Mouse (Mus musculus) mesoderm, embryonic 11.5 days (tissue): ENCODE measurements around the gene Pou6f1.
"Not testable (repeated sequence)": the region's sequence is repeated elsewhere in the genome, so short reads cannot be mapped to it uniquely, and the experiment has no call there.

ENCODE experiments used
- DNase-seq: peaks from one replicate; pipeline ENCODE4 v3.0.0-alpha.2; 2012; ENCODE audit warnings: low read depth, low spot score

Pou6f1 gene

GRCm38 (mm10) chr15:100576810-100577209, 23.0 kb downstream of the Pou6f1 start:
- no peak for DNase-seq

- DNase-seq = no peak
Observed at GRCm38 (mm10) chr15:100576392-100576791, 23.4 kb downstream of the Pou6f1 start.

GRCm38 (mm10) chr15:100575366-100575765, 24.4 kb downstream of the Pou6f1 start:
- DNase-seq = no peak

- DNase-seq = no peak
Observed at GRCm38 (mm10) chr15:100574378-100574777, 25.4 kb downstream of the Pou6f1 start.

- DNase-seq = no peak
Observed at GRCm38 (mm10) chr15:100573946-100574345, 25.8 kb downstream of the Pou6f1 start.

GRCm38 (mm10) chr15:100569239-100569638, 30.5 kb downstream of the Pou6f1 start:
- DNase-seq = no peak

- no peak for DNase-seq
Observed at GRCm38 (mm10) chr15:100566531-100566930, 33.3 kb downstream of the Pou6f1 start.

GRCm38 (mm10) chr15:100557705-100558433, 41.9 kb downstream of the Pou6f1 start:
- no peak for DNase-seq

GRCm38 (mm10) chr15:100556378-100556777, 43.4 kb downstream of the Pou6f1 start:
- DNase-seq = no peak

- DNase-seq = no peak
Observed at GRCm38 (mm10) chr15:100555965-100556364, 43.8 kb downstream of the Pou6f1 start.

- peak; percentile 98 for DNase-seq
Observed at GRCm38 (mm10) chr15:100551326-100552307, 48.2 kb downstream of the Pou6f1 start, which contains the start of gene Tfcp2. Gene Tfcp2 (minus strand): TSS chr15:100552008.

- no peak for DNase-seq
Observed at GRCm38 (mm10) chr15:100550280-100550679, 49.5 kb downstream of the Pou6f1 start.

- DNase-seq = not testable (repeated sequence)
Observed at GRCm38 (mm10) chr15:100543651-100544030, 56.1 kb downstream of the Pou6f1 start.

- not testable (repeated sequence) for DNase-seq
Observed at GRCm38 (mm10) chr15:100542876-100543650, 56.7 kb downstream of the Pou6f1 start.

- no peak for DNase-seq
Observed at GRCm38 (mm10) chr15:100541426-100541825, 58.4 kb downstream of the Pou6f1 start.

- DNase-seq = not testable (repeated sequence)
Observed at GRCm38 (mm10) chr15:100541001-100541400, 58.8 kb downstream of the Pou6f1 start.

GRCm38 (mm10) chr15:100539411-100539810, 60.4 kb downstream of the Pou6f1 start:
- no peak for DNase-seq

GRCm38 (mm10) chr15:100537913-100538312, 61.9 kb downstream of the Pou6f1 start:
- peak; percentile 13 for DNase-seq

- no peak for DNase-seq
Observed at GRCm38 (mm10) chr15:100527900-100528299, 71.9 kb downstream of the Pou6f1 start.

- DNase-seq = no peak
Observed at GRCm38 (mm10) chr15:100525405-100525804, 74.4 kb downstream of the Pou6f1 start.
